Mouse (Mus musculus): Measurements from ENCODE around the gene Cdk2ap2. TPM values are rescaled to one million over a fixed set of nuclear protein-coding genes. Genes with fewer than 3 reads are reported as not detected.
"Not testable (repeated sequence)": the region's sequence is repeated elsewhere in the genome, so short reads cannot be mapped to it uniquely, and the experiment has no call there.

Cdk2ap2 gene
- 86.7 and 87.0 TPM in 2 replicates for polyA plus RNA-seq (2016; fragmentation: Nextera tagmentation; extraction: Ambion mirVana)

- under 1% methylated on average over 65 of the region's 65 CpGs for WGBS
- Histone ChIP-seq H3K36me3 (no peaks in the 10 kb centered on the region), H3K27me3 (ENCODE audit: low read depth, poor library complexity, severe bottlenecking) (peaks cover 30% of the 10 kb centered on the region), H3K9me3 (replicated peaks) (no peaks in the 10 kb centered on the region), H3K4me1 (peaks cover 54% of the 10 kb centered on the region), H3K27ac (peak within 1 kb of the TSS; percentile 82), H3K4me3 (peak within 1 kb of the TSS; percentile 61)
- peak; percentile 99 for DNase-seq (ENCODE audit: low spot score)
Measured at GRCm38 (mm10) chr19:4096642-4097440, at the start of gene Cdk2ap2. TSS of gene Cdk2ap2 (plus strand) at chr19:4097182.

- Histone ChIP-seq H3K9me3 (replicated peaks) (no peaks in the 10 kb centered on the region), H3K4me1 (0 out of 2 replicates have a peak, but pooled peaks cover 4% of the 10 kb centered on the region), H3K36me3 (no peaks in the 10 kb centered on the region), H3K27ac (no peak overlapping the region), H3K4me3 (no peak overlapping the region), H3K27me3 (ENCODE audit: low read depth, poor library complexity, severe bottlenecking) (no peaks in the 10 kb centered on the region)
- DNase-seq (ENCODE audit: low spot score): peak; percentile 86
- 25% methylated on average over 4 of the region's 4 CpGs for WGBS
Measured at GRCm38 (mm10) chr19:4047859-4048258, 49.1 kb upstream of the Cdk2ap2 start.

GRCm38 (mm10) chr19:4049069-4049468 lies 47.9 kb upstream of the Cdk2ap2 start:
- H3K27me3 ChIP-seq (ENCODE audit: low read depth, poor library complexity, severe bottlenecking); H3K27ac ChIP-seq; H3K4me3 ChIP-seq; H3K9me3 ChIP-seq (replicated peaks); H3K36me3 ChIP-seq; H3K4me1 ChIP-seq; DNase-seq (ENCODE audit: low spot score): not testable (repeated sequence)
- WGBS: 80% methylated on average over 5 of the region's 5 CpGs

GRCm38 (mm10) chr19:4051016-4051415 lies 46.0 kb upstream of the Cdk2ap2 start:
- Histone ChIP-seq H3K27me3 (ENCODE audit: low read depth, poor library complexity, severe bottlenecking) (no peaks in the 10 kb centered on the region), H3K36me3 (no peaks in the 10 kb centered on the region), H3K4me1 (0 out of 2 replicates have a peak, but pooled peaks cover 2% of the 10 kb centered on the region), H3K27ac (no peak overlapping the region), H3K9me3 (replicated peaks) (no peaks in the 10 kb centered on the region), H3K4me3 (no peak overlapping the region)
- DNase-seq (ENCODE audit: low spot score): no peak
- 96% methylated on average over 5 of the region's 5 CpGs for WGBS

GRCm38 (mm10) chr19:4051741-4052515 lies 45.1 kb upstream of the Cdk2ap2 start:
- DNase-seq (ENCODE audit: low spot score): peak; percentile 85
- H3K9me3 ChIP-seq (replicated peaks): no peaks in the 10 kb centered on the region
- no peaks in the 10 kb centered on the region for H3K36me3 ChIP-seq
- no peak overlapping the region for H3K27ac ChIP-seq
- no peak overlapping the region for H3K4me3 ChIP-seq
- H3K4me1 ChIP-seq: no peaks in the 10 kb centered on the region
- no peaks in the 10 kb centered on the region for H3K27me3 ChIP-seq (ENCODE audit: low read depth, poor library complexity, severe bottlenecking)
- 55% methylated on average over 10 of the region's 10 CpGs for WGBS

- H3K9me3 ChIP-seq (replicated peaks): no peaks in the 10 kb centered on the region
Measured at GRCm38 (mm10) chr19:4052516-4053030, 44.4 kb upstream of the Cdk2ap2 start.

GRCm38 (mm10) chr19:4054613-4055012 lies 42.4 kb upstream of the Cdk2ap2 start:
- H3K4me3 ChIP-seq: no peak overlapping the region
- no peaks in the 10 kb centered on the region for H3K9me3 ChIP-seq (replicated peaks)
- WGBS: 88% methylated on average over 5 of the region's 5 CpGs
- H3K36me3 ChIP-seq: no peaks in the 10 kb centered on the region
- no peak overlapping the region for H3K27ac ChIP-seq
- no peaks in the 10 kb centered on the region for H3K27me3 ChIP-seq (ENCODE audit: low read depth, poor library complexity, severe bottlenecking)
- DNase-seq (ENCODE audit: low spot score): no peak
- H3K4me1 ChIP-seq: no peaks in the 10 kb centered on the region

More at GRCm38 (mm10) chr19:4052516-4053030, 44.4 kb upstream of the Cdk2ap2 start:
- no peaks in the 10 kb centered on the region for H3K27me3 ChIP-seq (ENCODE audit: low read depth, poor library complexity, severe bottlenecking)
- no peaks in the 10 kb centered on the region for H3K4me1 ChIP-seq
- DNase-seq (ENCODE audit: low spot score): no peak
- H3K27ac ChIP-seq: no peak overlapping the region
- no peaks in the 10 kb centered on the region for H3K36me3 ChIP-seq
- no peak overlapping the region for H3K4me3 ChIP-seq
- 86% methylated on average over 5 of the region's 5 CpGs for WGBS

- no peaks in the 10 kb centered on the region for H3K4me1 ChIP-seq
- H3K4me3 ChIP-seq: no peak overlapping the region
- no peak for DNase-seq (ENCODE audit: low spot score)
- no peaks in the 10 kb centered on the region for H3K9me3 ChIP-seq (replicated peaks)
- no peak overlapping the region for H3K27ac ChIP-seq
- no peaks in the 10 kb centered on the region for H3K36me3 ChIP-seq
- WGBS: 72% methylated on average over 8 of the region's 8 CpGs
- no peaks in the 10 kb centered on the region for H3K27me3 ChIP-seq (ENCODE audit: low read depth, poor library complexity, severe bottlenecking)
Measured at GRCm38 (mm10) chr19:4055216-4055946, 41.6 kb upstream of the Cdk2ap2 start.

GRCm38 (mm10) chr19:4055947-4056693 lies 40.9 kb upstream of the Cdk2ap2 start:
- Histone ChIP-seq H3K4me3 (no peak overlapping the region), H3K27ac (no peak overlapping the region), H3K9me3 (replicated peaks) (no peaks in the 10 kb centered on the region), H3K36me3 (no peaks in the 10 kb centered on the region), H3K4me1 (no peaks in the 10 kb centered on the region), H3K27me3 (ENCODE audit: low read depth, poor library complexity, severe bottlenecking) (no peaks in the 10 kb centered on the region)
- 64% methylated on average over 15 of the region's 15 CpGs for WGBS
- no peak for DNase-seq (ENCODE audit: low spot score)

GRCm38 (mm10) chr19:4056727-4057126 lies 40.3 kb upstream of the Cdk2ap2 start:
- H3K9me3 ChIP-seq (replicated peaks): no peaks in the 10 kb centered on the region
- H3K4me1 ChIP-seq: no peaks in the 10 kb centered on the region
- H3K27ac ChIP-seq: no peak overlapping the region
- WGBS: 44% methylated on average over 4 of the region's 4 CpGs
- no peaks in the 10 kb centered on the region for H3K36me3 ChIP-seq
- H3K4me3 ChIP-seq: no peak overlapping the region
- no peak for DNase-seq (ENCODE audit: low spot score)
- no peaks in the 10 kb centered on the region for H3K27me3 ChIP-seq (ENCODE audit: low read depth, poor library complexity, severe bottlenecking)

GRCm38 (mm10) chr19:4057389-4057788 lies 39.6 kb upstream of the Cdk2ap2 start:
- Histone ChIP-seq H3K9me3 (replicated peaks) (no peaks in the 10 kb centered on the region), H3K36me3 (no peaks in the 10 kb centered on the region), H3K4me3 (no peak overlapping the region), H3K27ac (no peak overlapping the region), H3K27me3 (ENCODE audit: low read depth, poor library complexity, severe bottlenecking) (no peaks in the 10 kb centered on the region), H3K4me1 (no peaks in the 10 kb centered on the region)
- DNase-seq (ENCODE audit: low spot score): no peak
- 89% methylated on average over 13 of the region's 13 CpGs for WGBS

- Histone ChIP-seq H3K27me3 (ENCODE audit: low read depth, poor library complexity, severe bottlenecking) (no peaks in the 10 kb centered on the region), H3K36me3 (no peaks in the 10 kb centered on the region), H3K27ac (no peak overlapping the region), H3K4me1 (no peaks in the 10 kb centered on the region), H3K4me3 (no peak overlapping the region), H3K9me3 (replicated peaks) (no peaks in the 10 kb centered on the region)
- DNase-seq (ENCODE audit: low spot score): no peak
- WGBS: 95% methylated on average over 7 of the region's 7 CpGs
Measured at GRCm38 (mm10) chr19:4057962-4058361, 39.0 kb upstream of the Cdk2ap2 start.

Data from limb, embryonic 10.5 days (tissue).